Mouse (Mus musculus) CD4-positive, CD25-positive, alpha-beta regulatory T cell, adult 2 months (primary cell): ENCODE results near the gene Eno3.

Experiments
- DNase-seq: peaks from one replicate; pipeline ENCODE4 v3.0.0-alpha.2; 2012; ENCODE audit warnings: low read depth, low spot score

Eno3 gene

GRCm38 (mm10) chr11:70656964-70657363, at the start of gene Eno3:
Gene Eno3, plus strand, starts transcription at chr11:70657202.
- DNase-seq = no peak

GRCm38 (mm10) chr11:70607611-70608010, 49.4 kb upstream of the Eno3 start:
- no peak for DNase-seq

- DNase-seq = peak; percentile 58
Measured at GRCm38 (mm10) chr11:70608381-70609066, 48.5 kb upstream of the Eno3 start.

- no peak for DNase-seq
Measured at GRCm38 (mm10) chr11:70610752-70611151, 46.2 kb upstream of the Eno3 start.

GRCm38 (mm10) chr11:70612505-70612904, 44.5 kb upstream of the Eno3 start:
- DNase-seq = no peak

- peak; percentile 90 for DNase-seq
Measured at GRCm38 (mm10) chr11:70615074-70615473, 41.9 kb upstream of the Eno3 start.

- DNase-seq = peak; percentile 85
Measured at GRCm38 (mm10) chr11:70615516-70616093, 41.4 kb upstream of the Eno3 start, which contains the start of gene 4930544D05Rik. Gene 4930544D05Rik, plus strand, starts transcription at chr11:70615848.

GRCm38 (mm10) chr11:70619101-70619500, 37.9 kb upstream of the Eno3 start, which contains the start of gene Chrne:
Gene Chrne, minus strand, starts transcription at chr11:70619216.
- no peak for DNase-seq

- peak; percentile 70 for DNase-seq
Measured at GRCm38 (mm10) chr11:70621972-70622814, 34.8 kb upstream of the Eno3 start.

- DNase-seq = no peak
Measured at GRCm38 (mm10) chr11:70623053-70623742, 33.8 kb upstream of the Eno3 start.

GRCm38 (mm10) chr11:70625473-70625872, 31.5 kb upstream of the Eno3 start:
- DNase-seq = peak; percentile 81

GRCm38 (mm10) chr11:70626877-70627276, 30.1 kb upstream of the Eno3 start:
- no peak for DNase-seq

GRCm38 (mm10) chr11:70628431-70628830, 28.6 kb upstream of the Eno3 start:
- no peak for DNase-seq

GRCm38 (mm10) chr11:70629557-70629956, 27.4 kb upstream of the Eno3 start:
- DNase-seq = peak; percentile 83

- no peak for DNase-seq
Measured at GRCm38 (mm10) chr11:70630129-70630528, 26.9 kb upstream of the Eno3 start.

GRCm38 (mm10) chr11:70635601-70636000, 21.4 kb upstream of the Eno3 start:
- DNase-seq = no peak

- DNase-seq = no peak
Measured at GRCm38 (mm10) chr11:70637764-70638163, 19.2 kb upstream of the Eno3 start.

GRCm38 (mm10) chr11:70638293-70638692, 18.7 kb upstream of the Eno3 start:
- DNase-seq = no peak

- no peak for DNase-seq
Measured at GRCm38 (mm10) chr11:70638714-70639278, 18.2 kb upstream of the Eno3 start, which contains the start of gene Gp1ba. Gene Gp1ba, plus strand, starts transcription at chr11:70639122.

- DNase-seq = no peak
Measured at GRCm38 (mm10) chr11:70639976-70640375, 17.0 kb upstream of the Eno3 start.

- no peak for DNase-seq
Measured at GRCm38 (mm10) chr11:70641241-70641640, 15.8 kb upstream of the Eno3 start.
